Mouse (Mus musculus) thymus, postnatal 0 days (tissue): Measurements from ENCODE around the gene Rabl6. TPM values are rescaled to one million over a fixed set of nuclear protein-coding genes. Genes with fewer than 3 reads are reported as not detected.

Source experiments
- DNase-seq: peaks from one replicate; pipeline ENCODE4 v3.0.0-alpha.2; 2015; ENCODE audit warnings: low spot score
- polyA plus RNA-seq: library from polyadenylated mRNA; unstranded; fragments of >200 nt; fragmentation: Nextera tagmentation; extraction: Ambion mirVana; gene quantifications from 2 replicates; pipeline ENCODE4 v1.2.1, GENCODE M21; 2015

Rabl6 gene
- polyA plus RNA-seq, 1 experiment from 2014 or later = 39.7 TPM

DNA sequence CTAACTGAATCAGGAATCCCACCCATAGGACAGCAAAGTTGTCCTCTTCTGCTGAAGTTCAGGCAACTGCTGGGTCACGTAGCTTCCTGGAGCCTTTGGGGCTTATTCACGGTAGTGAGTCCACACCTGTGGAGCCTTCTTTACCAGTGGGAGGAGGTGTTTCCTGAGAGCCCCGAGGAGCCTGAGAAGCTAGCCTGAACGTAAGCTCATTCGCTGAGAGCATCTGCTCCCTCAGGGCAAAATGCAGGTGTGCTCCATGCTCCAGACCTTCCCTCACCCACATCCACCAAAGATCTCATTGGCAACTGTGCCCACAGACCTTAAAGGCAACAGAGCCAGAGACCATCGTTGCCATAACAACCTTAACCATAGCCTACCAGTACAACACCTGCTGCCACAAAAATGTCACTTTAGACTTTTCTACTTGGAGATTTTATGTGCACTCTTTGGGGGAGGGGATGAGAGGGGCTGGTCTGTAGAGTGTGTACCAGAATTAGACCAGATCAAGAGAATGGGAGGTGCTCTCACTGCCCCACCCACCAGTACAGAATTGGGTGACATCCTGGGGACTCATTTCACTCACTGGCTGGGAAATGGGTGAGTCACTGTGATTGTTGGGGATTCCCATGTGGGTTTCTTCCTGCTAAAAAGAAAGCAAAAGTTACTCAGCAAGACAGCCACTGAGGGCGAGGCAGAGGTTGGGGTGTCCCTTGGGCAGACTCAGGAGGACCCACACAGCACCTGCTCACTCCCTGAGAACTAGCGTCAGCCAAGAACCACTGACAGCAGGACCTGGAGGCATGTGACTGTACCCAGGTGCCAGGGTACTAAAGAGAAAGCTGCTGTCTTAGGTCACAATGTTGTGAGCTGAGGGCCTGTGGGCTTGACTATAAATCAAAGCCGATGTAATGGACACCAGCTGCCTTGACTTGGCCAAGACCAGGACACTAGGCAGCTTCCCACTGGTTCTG lies 59.0 kb downstream of the Rabl6 start:
- peak; percentile 93 for DNase-seq

DNA sequence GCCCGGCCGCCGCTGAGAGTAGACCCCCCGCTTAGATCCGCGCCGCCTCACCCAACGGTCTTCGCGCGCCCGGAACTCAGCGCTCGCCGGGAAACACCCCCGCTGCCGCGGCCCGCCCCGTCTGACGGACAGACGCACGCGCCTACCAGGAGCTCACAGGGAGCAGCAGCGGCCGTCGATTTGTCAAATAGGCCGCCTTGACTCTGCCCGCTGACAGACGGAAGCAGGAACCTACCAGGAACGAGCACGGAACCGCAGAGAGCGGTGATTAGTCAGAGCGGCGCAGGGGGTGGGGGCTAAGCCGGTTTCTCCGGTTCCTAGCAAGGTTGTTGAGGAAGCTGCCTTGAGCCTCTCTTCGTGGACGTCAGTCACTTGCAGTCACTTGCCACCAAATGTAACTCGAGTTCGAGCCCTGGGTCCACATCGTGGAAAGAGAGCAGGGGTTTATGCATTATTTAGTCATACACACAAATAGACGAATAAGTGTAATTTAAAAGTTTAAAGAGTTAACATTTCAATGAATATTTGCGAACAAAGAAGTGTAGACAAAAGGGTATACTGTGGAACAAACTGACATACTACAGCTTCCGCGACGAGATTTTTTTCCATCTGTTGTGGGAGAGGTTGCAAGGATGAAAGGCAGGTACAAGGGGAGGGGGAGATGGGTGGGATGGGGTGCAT lies 61.4 kb downstream of the Rabl6 start, which contains the start of gene Traf2:
Gene Traf2, minus strand, starts transcription at position 130 of the 681 bp plus-strand sequence.
- DNase-seq = peak; percentile 99

DNA sequence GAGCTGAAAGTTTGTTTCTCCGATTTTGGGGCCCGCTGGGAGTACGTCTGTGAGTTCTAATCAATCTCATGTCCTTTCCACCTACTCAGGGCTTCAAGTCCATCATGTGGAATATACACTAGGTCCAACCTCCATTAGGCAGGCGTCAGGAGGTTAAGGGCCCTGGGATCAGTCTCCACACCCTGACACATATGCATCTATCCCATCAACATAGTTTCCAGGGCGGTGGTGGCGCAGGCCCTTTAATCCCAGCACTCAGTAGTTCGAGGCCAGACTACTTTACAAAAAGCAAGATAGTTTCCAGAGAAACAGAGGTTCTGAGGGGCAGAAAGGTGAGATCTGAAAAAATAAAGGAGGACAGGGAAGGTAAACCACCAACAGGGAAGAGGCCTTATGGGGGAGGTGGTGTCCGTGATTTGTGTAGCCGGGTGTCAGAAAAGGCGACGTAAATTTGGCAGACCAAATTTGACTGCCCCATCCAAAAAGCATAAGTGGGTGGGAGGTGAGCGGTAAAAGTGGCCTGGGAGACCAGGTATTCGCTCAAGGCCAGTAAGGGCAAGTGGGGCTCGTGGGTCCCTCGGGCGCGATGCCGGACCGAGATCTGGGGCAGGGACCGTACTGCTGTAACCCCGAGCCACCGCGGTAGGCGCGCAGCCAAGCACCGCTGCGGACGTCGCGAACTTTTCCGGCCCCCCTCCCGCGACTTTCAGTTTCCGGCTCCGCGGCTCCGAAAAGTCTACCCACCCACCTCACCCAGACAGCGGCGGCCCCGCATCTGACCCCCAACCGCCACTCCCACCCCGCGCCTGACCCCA lies 62.1 kb downstream of the Rabl6 start:
- DNase-seq = no peak

DNA sequence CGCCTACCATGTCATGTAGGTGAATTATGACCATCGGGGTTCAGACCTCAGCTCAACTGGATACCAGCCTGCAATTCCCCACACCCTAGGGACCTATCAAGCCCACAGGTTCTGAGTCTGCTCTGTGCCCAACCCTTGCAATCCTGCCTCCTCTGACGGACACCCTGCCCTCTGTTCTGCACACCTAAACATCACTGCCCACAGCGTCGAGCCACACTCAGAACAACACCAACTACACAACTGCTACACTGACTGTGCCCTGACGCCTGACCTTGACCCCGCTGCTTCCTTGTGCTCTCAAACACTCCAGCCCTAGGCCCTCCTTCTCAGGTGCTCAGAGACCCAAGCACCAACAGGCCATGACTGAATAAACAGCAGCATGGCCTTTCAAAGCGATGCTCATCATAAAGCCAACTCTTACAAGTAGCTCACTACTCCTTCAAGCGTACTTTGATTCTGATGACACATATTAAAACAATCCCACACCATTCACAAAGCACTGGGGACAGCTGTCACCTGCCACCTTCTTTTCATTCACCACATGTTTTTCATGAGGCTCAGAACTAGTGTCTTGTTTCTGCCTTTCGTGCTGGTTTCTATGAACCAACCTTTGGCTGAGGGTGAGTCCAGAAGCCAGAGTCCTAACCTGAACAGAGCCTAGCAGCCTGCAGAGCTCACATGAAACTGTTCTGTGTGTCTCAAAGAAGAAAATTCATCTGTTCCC lies 66.5 kb downstream of the Rabl6 start:
- DNase-seq = no peak

DNA sequence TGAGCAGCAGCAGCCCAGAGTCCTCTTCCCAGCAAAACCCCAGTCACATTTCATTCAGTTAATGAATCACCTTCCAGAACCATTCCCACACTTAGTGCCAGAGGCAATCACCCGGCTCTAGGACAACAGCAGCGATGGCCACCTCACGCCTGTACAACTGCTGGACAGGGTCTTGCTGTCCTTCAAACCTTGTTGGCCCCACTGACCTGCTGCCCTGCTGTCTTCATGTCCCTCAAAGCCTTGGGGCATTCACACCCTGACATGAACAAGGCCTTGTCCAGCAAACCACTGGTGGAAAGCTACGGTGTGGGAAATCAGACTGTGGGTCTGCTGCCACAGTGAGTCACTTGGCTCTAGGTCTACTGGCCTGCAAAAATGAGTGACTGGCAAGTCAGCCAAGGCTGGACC lies 67.8 kb downstream of the Rabl6 start:
- no peak for DNase-seq

DNA sequence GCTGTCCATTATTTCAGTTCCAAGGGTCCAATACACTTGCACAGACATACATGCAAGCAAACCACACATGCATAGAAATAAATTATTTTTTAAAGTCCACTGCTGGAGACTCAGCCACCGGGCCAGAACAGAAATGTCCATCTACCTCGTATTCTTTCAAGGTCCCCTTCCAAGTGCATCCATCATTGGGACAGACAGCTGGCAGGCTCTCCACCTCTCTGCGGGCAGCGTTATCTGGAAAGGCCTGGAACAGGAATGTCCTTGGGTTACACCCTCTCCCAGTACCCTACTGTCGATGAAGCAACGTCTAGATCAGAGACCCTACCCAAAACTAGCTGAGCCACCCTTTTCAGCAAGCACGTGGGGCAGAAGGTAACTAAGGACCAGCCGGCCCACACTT lies 71.8 kb downstream of the Rabl6 start:
- DNase-seq = no peak

DNA sequence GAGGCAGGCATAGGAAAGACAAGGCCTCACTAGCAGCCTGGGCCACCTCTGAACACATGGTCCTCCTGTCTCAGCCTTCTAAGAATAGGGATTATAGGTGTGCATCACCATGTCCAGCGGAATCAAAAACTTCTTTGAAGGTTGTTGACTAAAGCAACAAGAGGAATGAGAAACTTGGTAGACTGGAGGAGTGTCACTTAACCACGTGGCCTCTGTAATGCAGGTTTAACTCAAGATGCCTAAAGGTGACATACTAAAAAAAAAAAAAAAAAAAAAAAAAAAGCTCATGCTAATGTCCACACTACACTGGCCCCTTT lies 73.5 kb downstream of the Rabl6 start:
- no peak for DNase-seq

DNA sequence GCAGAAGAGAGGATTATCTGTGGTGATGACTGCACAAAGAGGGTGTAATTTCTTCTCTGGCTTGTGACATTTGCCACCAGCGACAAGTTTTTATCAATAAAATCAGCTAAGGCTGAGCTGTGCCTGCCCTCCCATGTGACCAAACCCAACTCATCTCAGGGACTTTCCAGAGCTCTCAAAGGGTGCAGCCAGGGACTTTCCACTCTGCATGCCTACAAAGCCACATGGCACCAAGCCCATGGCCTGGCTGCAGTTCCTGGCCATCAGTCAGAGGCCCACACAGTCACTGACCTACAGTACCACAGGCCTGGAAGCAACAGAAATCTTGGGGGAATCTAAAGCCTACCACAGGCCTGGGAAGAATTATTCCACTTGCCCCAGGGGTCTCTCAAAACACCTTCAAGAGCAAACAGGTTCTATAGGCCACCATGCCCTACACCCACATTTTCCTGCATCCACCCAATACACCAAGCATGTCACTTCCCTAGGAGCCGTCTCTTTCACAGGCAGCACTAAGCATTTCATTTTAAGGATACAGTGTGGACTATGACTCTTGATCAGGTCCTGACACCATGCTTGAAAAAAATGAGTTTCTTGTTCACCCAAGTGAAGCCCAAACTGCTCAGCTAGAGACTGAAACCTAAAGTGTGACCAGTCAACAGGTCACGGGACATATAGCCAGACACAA lies 74.0 kb downstream of the Rabl6 start:
- DNase-seq = no peak

DNA sequence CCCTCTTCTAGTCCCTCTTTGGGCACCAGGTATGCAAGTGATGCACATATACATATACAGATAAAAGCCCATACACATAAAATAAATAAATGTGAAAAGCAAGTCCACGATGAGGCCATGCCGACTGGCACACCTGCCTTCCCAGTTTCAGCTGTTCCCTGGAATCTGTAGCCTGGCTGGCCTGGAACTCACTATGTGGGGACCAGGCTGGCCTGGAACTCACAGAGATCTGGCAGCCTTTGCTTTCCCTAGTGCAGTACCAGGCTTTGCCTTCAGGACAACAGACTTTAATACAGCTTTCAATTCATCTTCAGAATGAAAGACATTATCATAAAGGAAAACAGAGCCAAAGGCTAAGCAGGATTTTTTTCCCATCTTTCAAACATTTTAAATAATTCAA lies 74.6 kb downstream of the Rabl6 start:
- DNase-seq = no peak

Other genes starting within 250 kb of the Rabl6 start
- gene Uap1l1, start 242.8 kb downstream of the Rabl6 start, polyA plus RNA-seq = 21.3 and 24.6 TPM in 2 replicates
- gene Sapcd2, start 236.2 kb downstream of the Rabl6 start, polyA plus RNA-seq = 22.8 and 25.4 TPM in 2 replicates
- 7.6 and 9.0 TPM in 2 replicates for gene Entpd2, start 212.6 kb downstream of the Rabl6 start, polyA plus RNA-seq
- 6.3 and 7.2 TPM in 2 replicates for gene Npdc1, start 209.2 kb downstream of the Rabl6 start, polyA plus RNA-seq
- 1.4 and 1.8 TPM in 2 replicates for gene Fut7, start 185.3 kb downstream of the Rabl6 start, polyA plus RNA-seq
- 3.3 and 4.7 TPM in 2 replicates for gene Abca2, start 179.8 kb downstream of the Rabl6 start, polyA plus RNA-seq
- gene Clic3, start 151.7 kb downstream of the Rabl6 start, polyA plus RNA-seq = 3.6 and 4.7 TPM in 2 replicates
- 72.4 and 83.3 TPM in 2 replicates for gene Paxx, start 147.4 kb downstream of the Rabl6 start, polyA plus RNA-seq
- gene Ptgds, start 138.5 kb downstream of the Rabl6 start, polyA plus RNA-seq = 6.3 TPM in 2 replicates
- not detected in 2 replicates for gene Lcn12, start 114.6 kb downstream of the Rabl6 start, polyA plus RNA-seq
- gene Fbxw5, start 107.8 kb downstream of the Rabl6 start, polyA plus RNA-seq = 44.3 and 47.2 TPM in 2 replicates
- gene C8g, start 106.8 kb downstream of the Rabl6 start, polyA plus RNA-seq = 5.6 and 6.4 TPM in 2 replicates
- gene Traf2, start 61.6 kb downstream of the Rabl6 start, polyA plus RNA-seq = 58.1 and 59.1 TPM in 2 replicates
- gene Edf1, start 50.7 kb downstream of the Rabl6 start, polyA plus RNA-seq = 466 and 515 TPM in 2 replicates
- gene Mamdc4, start 33.7 kb downstream of the Rabl6 start, polyA plus RNA-seq = 0.53 and 1.0 TPM in 2 replicates
- 184 and 191 TPM in 2 replicates for gene Phpt1, start 33.3 kb downstream of the Rabl6 start, polyA plus RNA-seq
- 0.04 and 0.49 TPM in 2 replicates for gene Ajm1, start 26.8 kb downstream of the Rabl6 start, polyA plus RNA-seq
- 0.04 and 0.05 TPM in 2 replicates for gene Ccdc183, start 9.2 kb upstream of the Rabl6 start, polyA plus RNA-seq
- gene Tmem141, start 13.5 kb upstream of the Rabl6 start, polyA plus RNA-seq = 5.8 and 7.0 TPM in 2 replicates
- gene Fcna, start 19.5 kb upstream of the Rabl6 start, polyA plus RNA-seq = 9.1 and 9.2 TPM in 2 replicates
- gene Lcn8, start 44.6 kb upstream of the Rabl6 start, polyA plus RNA-seq = 0.38 and 0.76 TPM in 2 replicates
- not detected in 2 replicates for gene Lcn5, start 49.4 kb upstream of the Rabl6 start, polyA plus RNA-seq
- 0.24 TPM in 1 of 2 replicates, not detected in the other for gene Lcn6, start 68.3 kb upstream of the Rabl6 start, polyA plus RNA-seq
- 0.45 and 0.49 TPM in 2 replicates for gene Lcn10, start 74.2 kb upstream of the Rabl6 start, polyA plus RNA-seq
- gene Obp2a, start 91.5 kb upstream of the Rabl6 start, polyA plus RNA-seq = 1.5 and 1.9 TPM in 2 replicates
- gene Bmyc, start 98.2 kb upstream of the Rabl6 start, polyA plus RNA-seq = 50.9 and 57.4 TPM in 2 replicates
- gene Obp2b, start 128.5 kb upstream of the Rabl6 start, polyA plus RNA-seq = 0.24 TPM in 1 of 2 replicates, not detected in the other
- 0.45 and 0.56 TPM in 2 replicates for gene Lcn3, start 157.0 kb upstream of the Rabl6 start, polyA plus RNA-seq
- 0.89 and 1.1 TPM in 2 replicates for gene Lcn11, start 168.5 kb upstream of the Rabl6 start, polyA plus RNA-seq
- gene Gm13539, start 173.7 kb upstream of the Rabl6 start, polyA plus RNA-seq = 2.3 and 2.6 TPM in 2 replicates
- gene Glt6d1, start 207.3 kb upstream of the Rabl6 start, polyA plus RNA-seq = not detected in 2 replicates
- gene Lcn9, start 214.6 kb upstream of the Rabl6 start, polyA plus RNA-seq = 0.17 TPM in 1 of 2 replicates, not detected in the other
- gene Sohlh1, start 238.7 kb upstream of the Rabl6 start, polyA plus RNA-seq = 0.19 and 0.25 TPM in 2 replicates